Mouse (Mus musculus) granulocyte monocyte progenitor cell, adult 5-6 weeks (primary cell): ENCODE results near the gene Mapkap1. TPM values are rescaled to one million over a fixed set of nuclear protein-coding genes. Genes with fewer than 3 reads are reported as not detected.
"Not testable (repeated sequence)": the region's sequence is repeated elsewhere in the genome, so short reads cannot be mapped to it uniquely, and the experiment has no call there.

ENCODE experiments used
- ATAC-seq: replicated peaks from 2 replicates; pipeline ENCODE4 v1.8.0; 2016; ENCODE audit warnings: mild to moderate bottlenecking, moderate TSS enrichment, inconsistent platforms; ENCODE audit not compliant: poor library complexity, severe bottlenecking
- total RNA-seq, 2 experiments: library from RNA; stranded (forward) in 1 of 2; stranded (reverse) in 1 of 2; fragments of 200-712, 200-1000 nt in 1 of 2; fragments of >200 nt in 1 of 2; fragmentation: Nextera tagmentation in 1 of 2; gene quantifications; 2 replicates each; pipeline ENCODE4 v1.2.3; 2014 to 2017

The Mapkap1 gene
- total RNA-seq, 2 experiments from 2014 or later: 33.6 to 52.2 TPM

GRCm38 (mm10) chr2:34431701-34432372 lies 25.3 kb downstream of the Mapkap1 start:
- ATAC-seq: no peak

- not testable (repeated sequence) for ATAC-seq
Measured at GRCm38 (mm10) chr2:34432887-34433286, 26.3 kb downstream of the Mapkap1 start.

DNA sequence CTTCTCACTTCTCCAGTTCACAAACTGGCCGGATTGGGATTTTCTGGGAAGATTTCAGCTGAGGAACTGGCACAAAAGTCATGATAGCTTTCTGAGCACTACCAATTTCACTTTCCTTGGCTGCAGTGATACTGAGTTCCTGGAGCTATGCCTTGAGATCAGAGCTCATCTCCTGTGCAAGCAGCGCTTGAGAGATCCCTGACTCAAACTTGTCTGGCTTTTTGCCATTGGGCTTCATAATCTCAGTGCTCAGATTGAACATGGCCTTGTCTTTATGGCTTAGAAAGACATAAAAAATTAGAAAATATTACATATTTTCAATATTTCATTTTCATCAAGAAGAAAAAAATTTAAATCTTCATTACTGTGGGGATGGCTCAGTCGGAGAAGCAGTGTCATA lies 29.8 kb downstream of the Mapkap1 start:
- no peak for ATAC-seq

DNA sequence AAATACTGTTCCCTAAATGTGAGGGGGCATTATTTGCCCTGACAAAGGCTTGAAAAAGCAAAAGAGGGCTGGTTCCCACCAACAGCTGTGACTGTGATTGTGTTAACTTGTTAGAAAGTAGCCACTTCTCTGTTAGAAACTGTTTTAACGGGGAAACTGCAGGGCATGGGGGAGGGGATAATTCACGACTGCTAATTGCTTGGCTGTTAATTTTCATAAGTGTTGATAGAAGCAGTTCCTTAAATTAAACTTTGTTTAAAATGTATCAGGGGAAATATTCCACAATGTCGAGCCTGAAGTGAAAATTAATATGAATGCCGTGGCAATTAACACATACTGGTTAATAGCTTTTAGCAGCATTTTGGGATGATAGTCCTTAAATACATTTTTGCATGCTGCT lies 42.2 kb downstream of the Mapkap1 start:
- ATAC-seq: no peak

- no peak for ATAC-seq
Measured at GRCm38 (mm10) chr2:34462490-34462889, 55.9 kb downstream of the Mapkap1 start.

DNA sequence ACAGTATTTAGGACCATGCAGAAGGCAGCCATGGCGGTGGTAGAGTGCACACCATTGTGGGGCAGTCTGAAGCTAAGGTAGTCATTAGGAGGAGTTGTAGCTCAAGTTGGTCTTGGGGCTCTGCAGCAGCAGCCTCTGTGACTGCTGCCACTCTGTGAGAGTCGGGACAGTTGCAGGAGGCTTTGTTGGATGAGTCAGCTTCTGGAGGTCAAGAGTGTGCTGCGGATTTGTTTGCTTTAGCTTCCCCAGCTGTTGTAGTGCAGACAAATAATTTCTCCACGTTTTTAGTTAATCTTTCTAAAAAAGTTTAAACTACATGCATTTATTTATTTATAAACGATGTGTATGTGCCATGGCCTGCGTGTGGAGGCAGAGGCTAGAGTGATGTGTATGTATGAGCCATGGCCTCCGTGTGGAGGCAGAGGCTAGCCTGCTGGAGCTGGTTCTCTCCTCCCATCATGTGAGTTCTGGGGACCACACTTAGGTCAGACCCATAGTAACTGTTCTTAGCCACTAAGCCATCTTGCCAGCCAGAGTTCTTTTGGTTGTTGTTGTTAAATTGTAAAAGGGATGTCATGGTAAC lies 62.1 kb downstream of the Mapkap1 start:
- no peak for ATAC-seq

DNA sequence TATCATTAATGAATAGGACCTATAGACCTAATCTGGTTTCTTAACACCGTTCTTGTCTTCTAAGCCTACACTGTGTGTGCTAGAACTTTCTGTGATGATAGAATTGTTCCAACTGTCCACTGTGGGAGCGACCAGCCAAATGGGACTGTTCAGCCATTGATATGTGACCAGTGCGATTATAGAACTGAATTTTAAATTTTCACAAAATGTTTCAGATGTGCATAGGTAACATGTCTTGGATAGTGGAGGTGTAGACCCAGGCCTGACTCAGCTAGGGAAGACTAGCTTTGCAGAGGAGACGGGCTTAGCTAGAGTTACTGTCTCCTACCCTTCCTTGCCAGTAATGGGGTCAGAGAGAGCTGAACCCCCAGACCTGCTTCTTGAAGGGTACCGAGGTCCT lies 62.8 kb downstream of the Mapkap1 start:
- no peak for ATAC-seq

DNA sequence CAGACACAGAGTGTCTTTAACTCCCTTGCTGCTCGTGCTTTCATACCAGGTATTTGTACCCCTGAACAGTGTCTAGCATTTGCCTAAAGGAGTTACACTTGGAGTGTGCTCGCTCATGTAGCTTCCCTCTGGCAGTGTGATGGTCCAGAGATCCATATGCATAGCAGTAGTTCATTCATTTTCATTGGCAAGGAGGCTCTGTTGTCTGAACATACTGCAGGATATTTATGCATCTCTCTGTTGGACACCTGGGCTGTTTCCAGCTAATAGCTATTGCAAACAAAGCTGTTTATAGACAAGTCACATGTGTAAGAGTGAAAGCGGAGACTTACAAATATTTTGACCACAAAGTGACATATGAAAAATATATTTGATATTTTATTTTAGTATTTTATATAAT lies 67.2 kb downstream of the Mapkap1 start:
- ATAC-seq: no peak

DNA sequence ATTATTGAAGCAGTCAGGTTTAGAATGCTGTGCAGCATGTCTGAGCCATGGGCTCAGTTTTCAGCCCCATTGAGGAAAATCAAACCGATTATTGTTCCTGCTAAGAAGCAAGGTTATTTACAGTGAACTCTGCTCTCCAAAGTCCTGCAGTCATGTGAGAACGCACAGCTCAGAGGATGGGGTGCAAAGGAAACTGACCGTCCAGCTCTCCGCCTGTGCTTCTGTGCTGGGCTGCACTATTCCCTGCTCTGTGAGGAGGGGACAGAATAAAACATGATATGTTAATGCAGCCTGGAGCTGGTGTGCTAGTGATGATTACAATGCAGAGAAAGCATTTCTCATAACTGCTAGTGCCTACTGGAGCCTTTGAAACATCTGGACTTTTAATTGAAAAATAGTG lies 74.8 kb downstream of the Mapkap1 start:
- ATAC-seq: no peak

DNA sequence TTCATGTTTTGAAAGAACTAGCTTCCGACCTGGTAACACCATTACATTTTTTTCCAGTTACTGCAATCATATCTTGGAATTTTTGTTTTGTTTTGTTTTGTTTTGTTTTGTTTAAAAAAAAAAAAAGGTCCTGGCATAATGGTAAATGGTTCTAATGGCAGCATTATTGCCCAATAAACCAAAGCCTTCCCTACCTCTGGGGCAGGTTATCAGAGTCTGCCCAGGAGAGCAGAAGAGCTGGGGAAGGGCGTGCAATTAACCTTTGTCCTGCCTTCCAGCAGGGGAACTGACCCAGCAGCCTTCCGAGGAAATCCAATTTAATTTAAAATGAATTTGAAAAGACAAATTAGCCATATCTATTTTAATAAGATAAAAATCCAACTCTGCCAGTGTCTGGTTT lies 75.5 kb downstream of the Mapkap1 start:
- no peak for ATAC-seq

DNA sequence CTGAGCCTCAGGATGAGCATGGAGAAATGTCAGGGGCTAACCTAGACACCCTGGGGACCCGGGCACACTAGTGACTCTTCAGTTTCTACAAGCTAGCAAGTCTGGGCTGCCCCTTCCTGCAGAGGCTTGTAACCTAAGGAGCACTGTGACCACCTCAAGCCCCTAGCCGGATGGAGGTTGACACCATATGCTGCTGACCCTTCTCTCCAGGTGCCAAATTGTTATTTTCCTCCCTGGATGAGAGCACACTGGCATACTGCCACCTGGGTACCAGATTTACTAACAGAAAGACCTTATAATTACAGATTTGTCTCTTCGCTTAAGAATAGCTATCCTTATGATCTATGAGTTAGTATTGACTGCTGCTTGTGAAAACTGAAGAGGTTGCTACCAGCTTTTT lies 76.0 kb downstream of the Mapkap1 start:
- no peak for ATAC-seq

GRCm38 (mm10) chr2:34487281-34487680 lies 80.7 kb downstream of the Mapkap1 start:
- ATAC-seq: no peak

GRCm38 (mm10) chr2:34503975-34504730 lies 97.6 kb downstream of the Mapkap1 start:
- no peak for ATAC-seq

- not testable (repeated sequence) for ATAC-seq
Measured at GRCm38 (mm10) chr2:34506162-34506561, 99.6 kb downstream of the Mapkap1 start.

DNA sequence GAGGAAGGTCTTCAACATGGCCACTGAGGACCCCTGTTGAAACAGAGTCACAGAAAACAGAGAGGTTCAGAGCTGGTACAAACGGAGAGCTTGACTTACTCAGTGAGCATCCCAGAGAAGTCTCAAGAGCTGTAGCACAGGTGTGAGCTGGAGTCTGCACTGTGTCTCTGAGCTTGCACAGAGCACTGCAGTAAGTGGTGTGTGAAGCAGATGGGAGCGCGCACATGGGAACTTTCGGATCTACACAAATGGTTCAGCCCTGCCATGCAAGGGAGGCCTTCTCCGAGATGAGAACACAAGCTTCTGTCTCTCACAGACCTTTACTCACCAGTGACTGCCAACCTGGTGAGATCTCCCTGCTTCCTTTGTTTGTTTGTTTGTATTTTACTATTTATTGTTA lies 103.3 kb downstream of the Mapkap1 start:
- ATAC-seq: no peak

GRCm38 (mm10) chr2:34515263-34515662 lies 108.7 kb downstream of the Mapkap1 start:
- no peak for ATAC-seq

- ATAC-seq: no peak
Measured at GRCm38 (mm10) chr2:34518083-34518482, 111.5 kb downstream of the Mapkap1 start.

DNA sequence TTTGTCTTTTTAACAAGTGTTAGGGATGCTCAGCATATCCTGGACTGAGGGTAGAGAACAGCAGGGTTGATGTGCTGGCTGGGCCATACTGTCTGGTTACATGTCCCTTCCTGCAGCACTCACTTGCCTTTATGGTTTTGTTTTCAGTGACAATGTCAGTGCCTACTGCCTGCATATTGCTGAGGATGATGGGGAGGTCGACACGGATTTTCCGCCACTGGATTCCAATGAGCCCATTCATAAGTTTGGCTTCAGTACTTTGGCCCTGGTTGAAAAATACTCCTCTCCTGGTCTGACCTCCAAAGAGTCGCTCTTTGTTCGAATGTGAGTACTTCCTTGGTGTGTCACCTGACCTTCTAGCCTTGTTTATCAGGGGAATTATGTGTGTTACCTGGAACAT lies 112.0 kb downstream of the Mapkap1 start:
- no peak for ATAC-seq

DNA sequence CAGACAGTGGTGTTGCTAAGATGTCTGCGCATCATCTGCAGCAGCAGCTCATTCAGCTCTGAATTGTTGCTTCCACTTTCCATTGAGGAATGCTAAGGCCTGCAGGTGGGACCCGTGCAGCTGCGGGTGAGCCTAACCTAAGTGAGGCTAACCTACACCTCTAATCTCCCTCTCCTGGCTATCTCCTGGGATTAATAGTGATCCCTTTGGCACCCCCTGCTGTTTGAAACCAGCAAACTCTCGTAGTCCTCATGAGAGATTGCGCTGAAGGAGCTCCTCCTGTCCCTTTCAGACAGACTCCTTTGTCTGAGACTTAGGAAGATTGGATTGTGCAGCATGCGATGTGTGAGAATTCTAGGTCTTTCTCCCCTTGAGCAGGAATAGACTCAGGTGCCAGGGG lies 113.0 kb downstream of the Mapkap1 start:
- no peak; the same call in 1 of the 2 replicates for ATAC-seq

DNA sequence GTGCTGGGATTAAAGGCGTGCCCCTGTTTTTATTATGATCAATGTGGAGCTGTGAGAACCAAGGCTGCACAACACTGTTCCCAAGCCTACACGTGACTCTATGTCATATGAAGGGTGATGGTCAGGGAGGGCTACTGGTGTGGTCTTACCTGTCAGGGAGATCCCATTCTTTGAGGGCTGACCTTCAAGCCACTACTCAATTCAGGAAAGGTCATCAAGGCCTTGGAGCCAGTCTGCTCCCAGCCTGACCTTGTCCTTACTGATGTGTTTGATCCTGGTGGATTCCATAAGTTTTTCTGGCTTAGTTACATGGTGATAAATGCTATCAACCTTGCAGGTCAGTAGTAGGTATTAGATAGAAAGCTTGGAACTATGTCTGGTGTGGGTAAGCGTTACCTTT lies 114.8 kb downstream of the Mapkap1 start:
- no peak for ATAC-seq

- ATAC-seq: no peak
Measured at GRCm38 (mm10) chr2:34526527-34527371, 120.2 kb downstream of the Mapkap1 start.
